Mouse (Mus musculus) cerebellum, adult 2 months (tissue): ENCODE measurements around the gene Zfp990.

Experiments used
- CTCF ChIP-seq: fragments of 200-500 bp; IDR thresholded peaks from 2 replicates; pipeline ENCODE4 v1.5.1; 2011; ENCODE audit warnings: low read depth, mild to moderate bottlenecking, control low read depth, low read length, moderate library complexity, borderline replicate concordance; ENCODE audit not compliant: insufficient read depth
- POLR2A ChIP-seq: fragments of 200-500 bp; IDR thresholded peaks from 2 replicates; pipeline ENCODE4 v1.6.1; 2011; ENCODE audit warnings: low read length, control low read depth, borderline replicate concordance; ENCODE audit not compliant: insufficient read depth

- TF ChIP-seq CTCF, result no peak
- no peak for TF ChIP-seq POLR2A
Observed at GRCm38 (mm10) chr4:145489396-145489795, 21.2 kb upstream of the Zfp990 start.
